14 mouse cellular contexts compared by ENCODE assay signal in the genomic region with DNA sequence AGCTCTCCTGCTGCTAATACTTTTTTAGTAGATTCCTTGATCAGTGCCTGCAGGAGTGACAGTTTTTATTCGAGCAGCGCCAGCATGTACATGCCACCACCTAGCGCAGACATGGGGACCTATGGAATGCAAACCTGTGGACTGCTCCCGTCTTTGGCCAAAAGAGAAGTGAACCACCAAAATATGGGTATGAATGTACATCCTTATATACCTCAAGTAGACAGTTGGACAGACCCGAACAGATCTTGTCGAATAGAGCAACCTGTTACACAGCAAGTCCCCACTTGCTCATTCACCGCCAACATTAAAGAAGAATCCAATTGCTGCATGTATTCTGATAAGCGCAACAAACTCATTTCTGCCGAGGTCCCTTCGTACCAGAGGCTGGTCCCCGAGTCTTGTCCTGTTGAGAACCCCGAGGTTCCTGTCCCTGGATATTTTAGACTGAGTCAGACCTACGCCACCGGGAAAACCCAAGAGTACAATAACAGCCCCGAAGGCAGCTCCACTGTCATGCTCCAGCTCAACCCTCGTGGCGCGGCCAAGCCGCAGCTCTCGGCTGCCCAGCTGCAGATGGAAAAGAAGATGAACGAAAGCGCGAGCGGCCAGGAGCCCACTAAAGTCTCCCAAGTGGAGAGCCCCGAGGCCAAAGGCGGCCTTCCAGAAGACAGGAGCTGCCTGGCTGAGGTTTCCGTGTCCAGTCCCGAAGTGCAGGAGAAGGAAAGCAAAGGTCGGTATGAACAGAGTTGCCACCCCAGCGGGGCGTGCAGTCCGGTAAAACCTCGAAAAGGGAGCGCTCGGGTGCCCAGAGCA. TPM values are rescaled to one million over a fixed set of nuclear protein-coding genes. Genes with fewer than 3 reads are reported as not detected.
DNase-seq lines count a peak whose midpoint lies in the region; ATAC-seq and TF ChIP-seq lines count a peak whose summit lies in the region.
"Had no signal": no experiment of that assay in that cellular context is flagged by ENCODE, and none has a peak within 500 bp of the region (broad histone marks: within the 10 kb centered on the region; RNA-seq: fewer than 3 reads in every experiment).

No protein-coding gene starts in this region.

- TF ChIP-seq EP300 in stomach, postnatal 0 days (optimal IDR thresholded peaks at IDR 0.05): no peak

- 0 out of 2 replicates have a peak, but pooled peaks cover 5% of the 10 kb centered on the region for H3K4me1 ChIP-seq in neural tube, embryonic 11.5 days (ENCODE audit: control insufficient read depth, insufficient read depth, low read length)
- H3K4me1 ChIP-seq in intestine, embryonic 14.5 days (replicated peaks; ENCODE audit: control insufficient read depth, insufficient read depth, low read length): no peaks in the 10 kb centered on the region
- peaks cover 63% of the 10 kb centered on the region for H3K4me1 ChIP-seq in limb, embryonic 10.5 days
- no peaks in the 10 kb centered on the region for H3K4me1 ChIP-seq in stomach, postnatal 0 days (replicated peaks; ENCODE audit: control insufficient read depth, insufficient read depth)
- H3K4me1 ChIP-seq: forebrain, embryonic 15.5 days had no signal

- H3K4me3 ChIP-seq in neural tube, embryonic 11.5 days (ENCODE audit: low read depth, low read length): peak overlapping the region; percentile 46
- H3K4me3 ChIP-seq in intestine, embryonic 14.5 days (ENCODE audit: low read depth, low read length): peak overlapping the region; percentile 30
- peak overlapping the region; percentile 80 for H3K4me3 ChIP-seq in limb, embryonic 10.5 days
- peak overlapping the region; percentile 8; the same call in 1 of the 2 replicates for H3K4me3 ChIP-seq in stomach, postnatal 0 days (ENCODE audit: low read depth, low read length)
- H3K4me3 ChIP-seq: forebrain, embryonic 15.5 days had no signal

- WGBS in neural tube, embryonic 11.5 days: 4% methylated on average over 35 of the region's 35 CpGs
- 6% methylated on average over 35 of the region's 35 CpGs for WGBS in intestine, embryonic 14.5 days
- 3% methylated on average over 35 of the region's 35 CpGs for WGBS in limb, embryonic 10.5 days
- 6% methylated on average over 35 of the region's 35 CpGs for WGBS in stomach, postnatal 0 days

- peak; percentile 35 for ATAC-seq in neural tube, embryonic 11.5 days (ENCODE audit: insufficient read depth, low FRiP score, low TSS enrichment)
- ATAC-seq in intestine, embryonic 14.5 days (replicated peaks; ENCODE audit: low FRiP score, low TSS enrichment, low read depth): no peak
- no peak for ATAC-seq in stomach, postnatal 0 days (ENCODE audit: low FRiP score, low TSS enrichment)
- ATAC-seq: forebrain, embryonic 15.5 days had no signal

- DNase-seq in neural tube, embryonic 11.5 days (ENCODE audit: low spot score): no peak
- no peak for DNase-seq in neural tube, embryonic 10.5 days (ENCODE audit: extremely low spot score, low spot score)
- no peak for DNase-seq in intestine, embryonic 14.5 days (ENCODE audit: low spot score)
- no peak for DNase-seq in limb, embryonic 10.5 days (ENCODE audit: low spot score)
- DNase-seq in stomach, postnatal 0 days (ENCODE audit: low spot score): no peak
- DNase-seq in frontal cortex, postnatal 10 days (ENCODE audit: low spot score in 2 of 2): no peak
- no peak for DNase-seq in cerebellum, adult 11-12 months
- DNase-seq: cerebellum, adult 9-11 months; lung, adult 18-20 months; thymus, adult 2 months had no signal

- H3K36me3 ChIP-seq in neural tube, embryonic 11.5 days (ENCODE audit: control insufficient read depth, insufficient read depth, low read length): no peaks in the 10 kb centered on the region
- H3K36me3 ChIP-seq in intestine, embryonic 14.5 days (ENCODE audit: control insufficient read depth, insufficient read depth, low read length): no peaks in the 10 kb centered on the region
- H3K36me3 ChIP-seq in limb, embryonic 10.5 days: peaks cover 31% of the 10 kb centered on the region
- H3K36me3 ChIP-seq in stomach, postnatal 0 days (ENCODE audit: control insufficient read depth, insufficient read depth, low read length): no peaks in the 10 kb centered on the region
- H3K36me3 ChIP-seq: forebrain, embryonic 15.5 days; midbrain, embryonic 10.5 days had no signal

- peak overlapping the region; percentile 62 for H3K9ac ChIP-seq in neural tube, embryonic 11.5 days (ENCODE audit: low read length)
- peak overlapping the region; percentile 53 for H3K9ac ChIP-seq in intestine, embryonic 14.5 days (ENCODE audit: low read length)
- no peak overlapping the region for H3K9ac ChIP-seq in stomach, postnatal 0 days (ENCODE audit: low read length)
- H3K9ac ChIP-seq: forebrain, embryonic 15.5 days had no signal

- no peaks in the 10 kb centered on the region for H3K9me3 ChIP-seq in neural tube, embryonic 11.5 days (ENCODE audit: control insufficient read depth, low read length)
- no peaks in the 10 kb centered on the region for H3K9me3 ChIP-seq in intestine, embryonic 14.5 days (ENCODE audit: control insufficient read depth, low read length)
- no peaks in the 10 kb centered on the region for H3K9me3 ChIP-seq in limb, embryonic 10.5 days (replicated peaks)
- H3K9me3 ChIP-seq in stomach, postnatal 0 days (ENCODE audit: control insufficient read depth, low read length): no peaks in the 10 kb centered on the region
- H3K9me3 ChIP-seq: forebrain, embryonic 15.5 days; midbrain, embryonic 10.5 days had no signal

- peak overlapping the region; percentile 65 for H3K4me2 ChIP-seq in neural tube, embryonic 11.5 days (ENCODE audit: low read depth)
- peak overlapping the region; percentile 41 for H3K4me2 ChIP-seq in intestine, embryonic 14.5 days (ENCODE audit: low read length)
- H3K4me2 ChIP-seq in stomach, postnatal 0 days (replicated peaks; ENCODE audit: low read depth): no peak overlapping the region
- H3K4me2 ChIP-seq: forebrain, embryonic 15.5 days had no signal

- no peak for TF ChIP-seq CTCF in stomach, postnatal 0 days (IDR thresholded peaks at IDR 0.05; ENCODE audit: low read depth)

- peaks cover 87% of the 10 kb centered on the region for H3K27me3 ChIP-seq in neural tube, embryonic 11.5 days (ENCODE audit: control insufficient read depth, insufficient read depth, low read length)
- peaks cover 100% of the 10 kb centered on the region for H3K27me3 ChIP-seq in intestine, embryonic 14.5 days (replicated peaks; ENCODE audit: control insufficient read depth, insufficient read depth, low read length)
- H3K27me3 ChIP-seq in limb, embryonic 10.5 days (ENCODE audit: low read depth, poor library complexity, severe bottlenecking): peaks cover 70% of the 10 kb centered on the region
- peaks cover 35% of the 10 kb centered on the region for H3K27me3 ChIP-seq in stomach, postnatal 0 days (ENCODE audit: control insufficient read depth, insufficient read depth, low read length)

- H3K27ac ChIP-seq in neural tube, embryonic 11.5 days (ENCODE audit: low read depth, low read length): peak overlapping the region; percentile 65
- H3K27ac ChIP-seq in intestine, embryonic 14.5 days (ENCODE audit: low read depth): peak overlapping the region; percentile 57
- H3K27ac ChIP-seq in limb, embryonic 10.5 days: peak overlapping the region; percentile 99
- H3K27ac ChIP-seq in stomach, postnatal 0 days (replicated peaks): no peak overlapping the region
- H3K27ac ChIP-seq: forebrain, embryonic 15.5 days; midbrain, embryonic 10.5 days had no signal

RNA-seq across cellular contexts. Expression of a gene that starts 0.5 kb away (rescaled TPM):
- polyA plus RNA-seq in neural tube, embryonic 11.5 days (2014; fragmentation: Nextera tagmentation; extraction: Ambion mirVana): 28.1 and 29.3 TPM in 2 replicates
- polyA plus RNA-seq in intestine, embryonic 14.5 days (2014; fragmentation: Nextera tagmentation; extraction: Ambion mirVana): 7.8 and 13.7 TPM in 2 replicates
- polyA plus RNA-seq in limb, embryonic 10.5 days (2016; fragmentation: Nextera tagmentation; extraction: Ambion mirVana): 51.1 and 68.0 TPM in 2 replicates
- 0.10 TPM in 1 of 2 replicates, not detected in the other for polyA plus RNA-seq in stomach, postnatal 0 days (2015; fragmentation: Nextera tagmentation; extraction: Ambion mirVana)
- polyA plus RNA-seq: embryonic facial prominence, embryonic 11.5 days; forebrain, embryonic 15.5 days; midbrain, embryonic 10.5 days; small intestine, adult 2 months; thymus, adult 2 months had no signal

RNA-seq across cellular contexts. Expression of a gene that starts 5.3 kb away (rescaled TPM):
- 14.3 and 17.3 TPM in 2 replicates for polyA plus RNA-seq in neural tube, embryonic 11.5 days (2014; fragmentation: Nextera tagmentation; extraction: Ambion mirVana)
- 3.9 and 6.8 TPM in 2 replicates for polyA plus RNA-seq in intestine, embryonic 14.5 days (2014; fragmentation: Nextera tagmentation; extraction: Ambion mirVana)
- 38.0 and 52.3 TPM in 2 replicates for polyA plus RNA-seq in limb, embryonic 10.5 days (2016; fragmentation: Nextera tagmentation; extraction: Ambion mirVana)
- 0.31 and 0.34 TPM in 2 replicates for polyA plus RNA-seq in stomach, postnatal 0 days (2015; fragmentation: Nextera tagmentation; extraction: Ambion mirVana)
- polyA plus RNA-seq: forebrain, embryonic 15.5 days; midbrain, embryonic 10.5 days had no signal

RNA-seq across cellular contexts. Expression of a gene that starts 12.2 kb away (rescaled TPM):
- polyA plus RNA-seq in neural tube, embryonic 11.5 days (2014; fragmentation: Nextera tagmentation; extraction: Ambion mirVana): 21.3 and 23.1 TPM in 2 replicates
- 6.1 and 8.4 TPM in 2 replicates for polyA plus RNA-seq in intestine, embryonic 14.5 days (2014; fragmentation: Nextera tagmentation; extraction: Ambion mirVana)
- polyA plus RNA-seq in limb, embryonic 10.5 days (2016; fragmentation: Nextera tagmentation; extraction: Ambion mirVana): 11.6 and 17.4 TPM in 2 replicates
- 1.3 TPM in 2 replicates for polyA plus RNA-seq in stomach, postnatal 0 days (2015; fragmentation: Nextera tagmentation; extraction: Ambion mirVana)
- polyA plus RNA-seq: midbrain, embryonic 10.5 days had no signal

RNA-seq across cellular contexts. Expression of a gene that starts 12.8 kb away (rescaled TPM):
- 8.1 and 8.5 TPM in 2 replicates for polyA plus RNA-seq in neural tube, embryonic 11.5 days (2014; fragmentation: Nextera tagmentation; extraction: Ambion mirVana)
- polyA plus RNA-seq in intestine, embryonic 14.5 days (2014; fragmentation: Nextera tagmentation; extraction: Ambion mirVana): 3.6 and 4.2 TPM in 2 replicates
- polyA plus RNA-seq in limb, embryonic 10.5 days (2016; fragmentation: Nextera tagmentation; extraction: Ambion mirVana): 31.0 and 34.6 TPM in 2 replicates
- not detected in 2 replicates for polyA plus RNA-seq in stomach, postnatal 0 days (2015; fragmentation: Nextera tagmentation; extraction: Ambion mirVana)
- polyA plus RNA-seq: embryonic facial prominence, embryonic 11.5 days; forebrain, embryonic 15.5 days; midbrain, embryonic 10.5 days; small intestine, adult 2 months; thymus, adult 2 months had no signal

RNA-seq across cellular contexts. Expression of a gene that starts 17.4 kb away (rescaled TPM):
- 2.1 TPM in 2 replicates for polyA plus RNA-seq in neural tube, embryonic 11.5 days (2014; fragmentation: Nextera tagmentation; extraction: Ambion mirVana)
- polyA plus RNA-seq in intestine, embryonic 14.5 days (2014; fragmentation: Nextera tagmentation; extraction: Ambion mirVana): 0.24 and 0.34 TPM in 2 replicates
- polyA plus RNA-seq in limb, embryonic 10.5 days (2016; fragmentation: Nextera tagmentation; extraction: Ambion mirVana): 26.0 and 44.8 TPM in 2 replicates
- polyA plus RNA-seq in stomach, postnatal 0 days (2015; fragmentation: Nextera tagmentation; extraction: Ambion mirVana): not detected in 2 replicates
- polyA plus RNA-seq: embryonic facial prominence, embryonic 11.5 days; forebrain, embryonic 15.5 days; midbrain, embryonic 10.5 days; small intestine, adult 2 months; thymus, adult 2 months had no signal

Comparison
In these comparisons a context has a peak if more than half of its experiments do, and no peak if none do; other contexts are left out.
1. H3K4me3 ChIP-seq: peak in every context shown above with its lines; median percentile 80 in limb, embryonic 10.5 days; 46 in neural tube, embryonic 11.5 days; 30 in intestine, embryonic 14.5 days; 8 in stomach, postnatal 0 days.